Mouse (Mus musculus) CH12.LX (cell line): ENCODE data around the gene Galk1. TPM values are rescaled to one million over a fixed set of nuclear protein-coding genes. Genes with fewer than 3 reads are reported as not detected.

Experiments
- DNase-seq: peaks from one replicate; pipeline ENCODE4 v3.0.0-alpha.2; 2013; ENCODE audit errors: extremely low read depth
- H3K27ac ChIP-seq: 2 replicates; pipeline ENCODE4 v1.5.1; 2012; ENCODE audit warnings: low read depth, mild to moderate bottlenecking, control low read depth, moderate library complexity; ENCODE audit not compliant: insufficient read depth
- H3K27me3 ChIP-seq: replicated peaks from 2 replicates; pipeline ENCODE3; 2012; ENCODE audit warnings: inconsistent platforms
- H3K36me3 ChIP-seq, 2 experiments: replicated peaks in 1 of 2; 2 replicates each; pipeline versions ENCODE3 to v1.6.1; 2012; ENCODE audit warnings: inconsistent platforms in 1 of 2, low read length in 1 of 2, mild to moderate bottlenecking in 1 of 2, mixed read lengths in 1 of 2, moderate library complexity in 1 of 2; ENCODE audit not compliant: control insufficient read depth in 1 of 2, insufficient read depth in 1 of 2
- H3K4me1 ChIP-seq, 2 experiments: 2 replicates each; pipeline ENCODE4 v1.6.1; 2012; ENCODE audit warnings: inconsistent platforms in 1 of 2, moderate library complexity in 1 of 2; ENCODE audit not compliant: insufficient read depth in 2 of 2, control insufficient read depth in 1 of 2
- H3K4me2 ChIP-seq: 2 replicates; pipeline ENCODE4 v1.6.1; 2012; ENCODE audit warnings: low read depth, mild to moderate bottlenecking, control low read depth; ENCODE audit not compliant: poor library complexity, insufficient read depth, severe bottlenecking
- H3K4me3 ChIP-seq, 3 experiments: fragments of 150-350 bp in 1 of 3; sonication (generic) in 1 of 3; replicated peaks in 1 of 3; 2 replicates each; pipeline versions ENCODE3 to v1.5.1; 2011 to 2012; ENCODE audit warnings: low read depth in 2 of 3, low read length in 2 of 3, mild to moderate bottlenecking in 2 of 3, moderate library complexity in 2 of 3, control low read depth in 1 of 3, improper control_type of control experiment in 1 of 3, inconsistent platforms in 1 of 3, mixed read lengths in 1 of 3; ENCODE audit not compliant: poor library complexity in 1 of 3
- H3K79me2 ChIP-seq: replicated peaks from 2 replicates; pipeline ENCODE4 v1.6.1; 2012; ENCODE audit warnings: mild to moderate bottlenecking, moderate library complexity; ENCODE audit not compliant: control insufficient read depth, poor library complexity, insufficient read depth, severe bottlenecking; ENCODE audit errors: extremely low read depth
- H3K9ac ChIP-seq: 2 replicates; pipeline ENCODE4 v1.6.1; 2012; ENCODE audit warnings: low read depth, mild to moderate bottlenecking, control low read depth, moderate library complexity; ENCODE audit not compliant: insufficient read depth
- H3K9me3 ChIP-seq: replicated peaks from 2 replicates; pipeline ENCODE3; 2012; ENCODE audit warnings: low read length, inconsistent platforms, mixed read lengths
- BHLHE40 ChIP-seq: IDR thresholded peaks from 2 replicates; pipeline ENCODE4 v1.6.1; 2011; ENCODE audit warnings: mild to moderate bottlenecking, low read depth, low read length, improper control_type of control experiment
- CHD1 ChIP-seq: IDR thresholded peaks from 2 replicates; pipeline ENCODE4 v1.6.1; 2012; ENCODE audit warnings: low read depth, low read length, improper control_type of control experiment, inconsistent platforms
- CHD2 ChIP-seq: IDR thresholded peaks from 2 replicates; pipeline ENCODE4 v1.6.1; 2011; ENCODE audit warnings: low read length, improper control_type of control experiment
- CTCF ChIP-seq, 2 experiments: IDR thresholded peaks in 1 of 2; conservative IDR thresholded peaks in 1 of 2; 2 replicates each; pipeline ENCODE4 v1.5.1; 2011 to 2012; ENCODE audit warnings: low read depth in 2 of 2, low read length in 2 of 2, improper control_type of control experiment in 1 of 2, inconsistent platforms in 1 of 2, mild to moderate bottlenecking in 1 of 2, moderate library complexity in 1 of 2
- E2F4 ChIP-seq: IDR thresholded peaks from 2 replicates; pipeline ENCODE4 v1.6.1; 2011; ENCODE audit warnings: low read depth, low read length, improper control_type of control experiment; ENCODE audit not compliant: insufficient replicate concordance
- ELF1 ChIP-seq: IDR thresholded peaks from 2 replicates; pipeline ENCODE4 v1.6.1; 2014; ENCODE audit warnings: low read depth, mild to moderate bottlenecking, inconsistent platforms, low read length, improper control_type of control experiment
- EP300 ChIP-seq: IDR thresholded peaks from 2 replicates; pipeline ENCODE4 v1.6.1; 2011; ENCODE audit warnings: low read length, improper control_type of control experiment
- GABPA ChIP-seq: IDR thresholded peaks from 2 replicates; pipeline ENCODE4 v1.6.1; 2012; ENCODE audit warnings: low read depth, low read length, improper control_type of control experiment, inconsistent platforms; ENCODE audit not compliant: insufficient replicate concordance
- IRF4 ChIP-seq: IDR thresholded peaks from 2 replicates; pipeline ENCODE4 v1.6.1; 2014; ENCODE audit warnings: low read depth, mild to moderate bottlenecking, inconsistent platforms, low read length, improper control_type of control experiment
- JUN ChIP-seq: IDR thresholded peaks from 2 replicates; pipeline ENCODE4 v1.6.1; 2011; ENCODE audit warnings: low read depth, mild to moderate bottlenecking, low read length, improper control_type of control experiment, moderate library complexity; ENCODE audit not compliant: insufficient read depth
- KAT2A ChIP-seq: IDR thresholded peaks from 2 replicates; pipeline ENCODE4 v1.6.1; 2012; ENCODE audit warnings: low read length, improper control_type of control experiment, inconsistent platforms; ENCODE audit not compliant: insufficient replicate concordance
- MAX ChIP-seq: IDR thresholded peaks from 2 replicates; pipeline ENCODE4 v1.6.1; 2011; ENCODE audit warnings: low read length, improper control_type of control experiment
- MYC ChIP-seq: IDR thresholded peaks from 2 replicates; pipeline ENCODE4 v1.6.1; 2011; ENCODE audit warnings: low read depth, mild to moderate bottlenecking, improper control_type of control experiment, low read length
- NELFE ChIP-seq: IDR thresholded peaks from 2 replicates; pipeline ENCODE4 v1.6.1; 2011; ENCODE audit warnings: low read depth, low read length, improper control_type of control experiment
- PAX5 ChIP-seq: IDR thresholded peaks from 2 replicates; pipeline ENCODE4 v1.6.1; 2012; ENCODE audit warnings: low read length, inconsistent platforms, mixed read lengths
- POLR2AphosphoS2 ChIP-seq: IDR thresholded peaks from 2 replicates; pipeline ENCODE4 v1.6.1; 2011; ENCODE audit warnings: low read depth, low read length, improper control_type of control experiment
- RAD21 ChIP-seq: IDR thresholded peaks from 2 replicates; pipeline ENCODE4 v1.6.1; 2011; ENCODE audit warnings: low read depth, mild to moderate bottlenecking, low read length, improper control_type of control experiment, moderate library complexity
- RCOR1 ChIP-seq: conservative IDR thresholded peaks from 2 replicates; pipeline ENCODE4 v1.6.1; 2012; ENCODE audit warnings: low read depth, mild to moderate bottlenecking, inconsistent platforms, low read length, improper control_type of control experiment
- SMC3 ChIP-seq: IDR thresholded peaks from 2 replicates; pipeline ENCODE4 v1.6.1; 2011; ENCODE audit warnings: low read depth, low read length, improper control_type of control experiment
- TCF12 ChIP-seq: IDR thresholded peaks from 2 replicates; pipeline ENCODE4 v1.6.1; 2014; ENCODE audit warnings: low read depth, mild to moderate bottlenecking, inconsistent platforms, low read length, improper control_type of control experiment
- UBTF ChIP-seq: IDR thresholded peaks from 2 replicates; pipeline ENCODE4 v1.6.1; 2012; ENCODE audit warnings: low read depth, mild to moderate bottlenecking, inconsistent platforms, low read length, improper control_type of control experiment, moderate library complexity
- USF1 ChIP-seq: IDR thresholded peaks from 2 replicates; pipeline ENCODE4 v1.6.1; 2014; ENCODE audit warnings: low read depth, mild to moderate bottlenecking, inconsistent platforms, low read length, improper control_type of control experiment
- USF2 ChIP-seq: conservative IDR thresholded peaks from 2 replicates; pipeline ENCODE4 v1.6.1; 2011; ENCODE audit warnings: low read depth, low read length, improper control_type of control experiment
- ZC3H11A ChIP-seq: IDR thresholded peaks from 2 replicates; pipeline ENCODE4 v1.6.1; 2012; ENCODE audit warnings: low read depth, mild to moderate bottlenecking, inconsistent platforms, low read length, improper control_type of control experiment
- ZNF384 ChIP-seq: IDR thresholded peaks from 2 replicates; pipeline ENCODE4 v1.6.1; 2012; ENCODE audit warnings: low read depth, low read length, improper control_type of control experiment, inconsistent platforms
- dilution Hi-C: fragments of 300-500 bp; cut with MboI; formaldehyde crosslinking; loops from 2 replicates; pipeline ENCODE4 v1.14.3; 2020; ENCODE audit warnings: low sequenced_read_pairs; ENCODE audit not compliant: extremely low pct_unique_long_range_greater_than_20kb, extremely low pct_ligation_motif_present
- in situ Hi-C: fragments of 300-500 bp; cut with MboI; formaldehyde crosslinking; loops from 3 replicates; pipeline ENCODE4 v1.14.3; 2019; ENCODE audit warnings: low sequenced_read_pairs, low pct_ligation_motif_present, low pct_unique_long_range_greater_than_20kb, mixed read lengths
- polyA plus RNA-seq: library from polyadenylated mRNA; unstranded; fragments of >175 nt; gene quantifications from 2 replicates; pipeline ENCODE4 v1.2.1, GENCODE M21; 2012; ENCODE audit warnings: low read depth; ENCODE audit not compliant: insufficient read length
- total RNA-seq, 2 experiments: library from RNA; depleted of rRNA; stranded (reverse); fragments of 300-350 nt in 1 of 2; fragments of >200 nt in 1 of 2; gene quantifications; 2 replicates each; pipeline ENCODE4 v1.2.3; 2012 to 2014

Galk1 gene
- total and polyA plus RNA-seq, 3 experiments, result 263 to 413 (median 293) TPM

GRCm38 (mm10) chr11:115999027-115999426 is 13.5 kb downstream of the Galk1 start:
- TF ChIP-seq IRF4 (no peak), ZNF384 (no peak), JUN (no peak), POLR2AphosphoS2 (no peak), USF1 (no peak), RCOR1 (no peak), NELFE (no peak), CHD1 (no peak), EP300 (no peak), MYC (no peak), BHLHE40 (no peak), GABPA (no peak), UBTF (no peak), TCF12 (no peak), ZC3H11A (no peak)
- no peak overlapping the region for H3K4me3 ChIP-seq
- peaks cover 6% of the 10 kb centered on the region for H3K27me3 ChIP-seq
- no peak overlapping the region for H3K4me2 ChIP-seq
- no peak overlapping the region for H3K27ac ChIP-seq
- peaks cover 0 to 3% of the 10 kb centered on the region in 2 experiments for H3K36me3 ChIP-seq
- H3K9ac ChIP-seq, result no peak overlapping the region
- DNase-seq, result no peak
- dilution Hi-C loops (no loop called here), in situ Hi-C loops (no loop called here)
- peaks cover 10 to 21% of the 10 kb centered on the region in 2 experiments for H3K4me1 ChIP-seq
- no peaks in the 10 kb centered on the region for H3K79me2 ChIP-seq
- peaks cover 9% of the 10 kb centered on the region for H3K9me3 ChIP-seq

- H3K27me3 ChIP-seq, result peaks cover 10% of the 10 kb centered on the region
- no peak for DNase-seq
- no peaks in the 10 kb centered on the region for H3K9me3 ChIP-seq
- no peak overlapping the region for H3K4me2 ChIP-seq
- dilution Hi-C loops (no loop called here), in situ Hi-C loops (no loop called here)
- H3K4me3 ChIP-seq, result no peak overlapping the region
- H3K79me2 ChIP-seq, result no peaks in the 10 kb centered on the region
- H3K27ac ChIP-seq, result no peak overlapping the region
- H3K9ac ChIP-seq, result no peak overlapping the region
- no peak for TF ChIP-seq BHLHE40
- no peak for TF ChIP-seq USF2
- TF ChIP-seq RAD21, result no peak
- no peak for TF ChIP-seq SMC3
- no peak for TF ChIP-seq ELF1
- no peak for TF ChIP-seq KAT2A
- no peak for TF ChIP-seq E2F4
- no peak for TF ChIP-seq ZNF384
- TF ChIP-seq MAX, result no peak
- TF ChIP-seq CTCF (conservative IDR thresholded peaks at IDR 0.05 in 1 of 2, IDR thresholded peaks at IDR 0.05 in 1 of 2; ENCODE audit: low read depth in 2 of 2, low read length in 2 of 2), result no peak
- TF ChIP-seq PAX5, result no peak
- no peak for TF ChIP-seq CHD2
- TF ChIP-seq EP300, result no peak
- H3K4me1 ChIP-seq, result peaks cover 10 to 21% of the 10 kb centered on the region in 2 experiments
- H3K36me3 ChIP-seq, result no peaks in the 10 kb centered on the region
Measured at GRCm38 (mm10) chr11:115997662-115998061, 14.9 kb downstream of the Galk1 start.
